In genomic region chr3:105695476-105696386, GRCm38 (mm10) we compare ENCODE assay signal across 8 mouse cellular contexts. TPM values are rescaled to one million over a fixed set of nuclear protein-coding genes. Genes with fewer than 3 reads are reported as not detected.
DNase-seq lines count a peak whose midpoint lies in the region; ATAC-seq lines count a peak whose summit lies in the region.

No protein-coding gene starts in this region.

- no peak for DNase-seq in kidney, adult 11 months
- peak; percentile 76 for DNase-seq in cerebellum, adult 9-10 months
- no peak for DNase-seq in urinary bladder, postnatal 36 days (ENCODE audit: low spot score in 2 of 2)
- DNase-seq in thymus, postnatal 4 days: no peak
- DNase-seq in layer of hippocampus, postnatal 25 days (ENCODE audit: extremely low spot score in 1 of 2, low spot score in 1 of 2): no peak

- peak overlapping the region; percentile 30 for H3K4me2 ChIP-seq in kidney, embryonic 16.5 days (replicated peaks; ENCODE audit: low read depth, low read length)
- peak overlapping the region; percentile 57 for H3K4me2 ChIP-seq in heart, embryonic 12.5 days
- no peak overlapping the region for H3K4me2 ChIP-seq in limb, embryonic 15.5 days

- H3K27ac ChIP-seq in kidney, embryonic 16.5 days (ENCODE audit: low read length): no peak overlapping the region
- peak overlapping the region; percentile 92 for H3K27ac ChIP-seq in heart, embryonic 12.5 days (ENCODE audit: poor library complexity, severe bottlenecking)
- H3K27ac ChIP-seq in limb, embryonic 15.5 days: peak overlapping the region; percentile 13; the same call in 1 of the 2 replicates

- no peaks in the 10 kb centered on the region for H3K9me3 ChIP-seq in kidney, embryonic 16.5 days (ENCODE audit: low read length)
- H3K9me3 ChIP-seq in heart, embryonic 12.5 days (replicated peaks): no peaks in the 10 kb centered on the region
- H3K9me3 ChIP-seq in limb, embryonic 15.5 days: no peaks in the 10 kb centered on the region

- H3K36me3 ChIP-seq in kidney, embryonic 16.5 days (ENCODE audit: insufficient read depth, low read length): no peaks in the 10 kb centered on the region
- H3K36me3 ChIP-seq in heart, embryonic 12.5 days: no peaks in the 10 kb centered on the region
- H3K36me3 ChIP-seq in limb, embryonic 15.5 days: no peaks in the 10 kb centered on the region

- 26% methylated on average over 20 of the region's 20 CpGs for WGBS in kidney, embryonic 16.5 days
- WGBS in heart, embryonic 12.5 days: 26% methylated on average over 20 of the region's 20 CpGs
- WGBS in limb, embryonic 15.5 days: 32% methylated on average over 20 of the region's 20 CpGs

- 0 out of 2 replicates have a peak overlapping the region, but pooled peaks have one; percentile 1 for H3K9ac ChIP-seq in kidney, embryonic 16.5 days (replicated peaks; ENCODE audit: low read length)
- H3K9ac ChIP-seq in heart, embryonic 12.5 days: peak overlapping the region; percentile 53
- H3K9ac ChIP-seq in limb, embryonic 15.5 days: peak overlapping the region; percentile 4; the same call in 1 of the 2 replicates

- H3K4me1 ChIP-seq in kidney, embryonic 16.5 days (ENCODE audit: insufficient read depth, low read length): peaks cover 10% of the 10 kb centered on the region; the same call in 1 of the 2 replicates
- peaks cover 57% of the 10 kb centered on the region for H3K4me1 ChIP-seq in heart, embryonic 12.5 days (replicated peaks)
- H3K4me1 ChIP-seq in limb, embryonic 15.5 days: peaks cover 10% of the 10 kb centered on the region; the same call in 1 of the 2 replicates

- 0 out of 2 replicates have a peak, but pooled peaks cover 3% of the 10 kb centered on the region for H3K27me3 ChIP-seq in kidney, embryonic 16.5 days (ENCODE audit: insufficient read depth, low read length)
- H3K27me3 ChIP-seq in heart, embryonic 12.5 days (replicated peaks): peaks cover 8% of the 10 kb centered on the region; the same call in 1 of the 2 replicates
- H3K27me3 ChIP-seq in limb, embryonic 15.5 days: peaks cover 37% of the 10 kb centered on the region

- peak; percentile 39; the same call in 1 of the 2 replicates for ATAC-seq in kidney, embryonic 16.5 days (ENCODE audit: low FRiP score, low TSS enrichment)
- ATAC-seq in heart, embryonic 12.5 days (ENCODE audit: insufficient number of reproducible peaks, low FRiP score): peak; percentile 63
- ATAC-seq in limb, embryonic 15.5 days (ENCODE audit: insufficient number of reproducible peaks, low FRiP score, low TSS enrichment, low read depth): no peak

- H3K4me3 ChIP-seq in kidney, embryonic 16.5 days (ENCODE audit: low read length): peak overlapping the region; percentile 19
- peak overlapping the region; percentile 23 for H3K4me3 ChIP-seq in heart, embryonic 12.5 days
- H3K4me3 ChIP-seq in limb, embryonic 15.5 days: 0 out of 2 replicates have a peak overlapping the region, but pooled peaks have one; percentile 4

RNA-seq across cellular contexts. Expression of gene Ddx20, which starts 8.4 kb away (rescaled TPM):
- polyA plus RNA-seq in kidney, embryonic 16.5 days (2015; fragmentation: Nextera tagmentation; extraction: Ambion mirVana): 37.9 and 39.3 TPM in 2 replicates
- 23.0 and 23.8 TPM in 2 replicates for polyA plus RNA-seq in heart, embryonic 12.5 days (2016; fragmentation: Nextera tagmentation; extraction: Ambion mirVana)
- 29.8 and 31.4 TPM in 2 replicates for polyA plus RNA-seq in limb, embryonic 15.5 days (2015; fragmentation: Nextera tagmentation; extraction: Ambion mirVana)
- total RNA-seq in layer of hippocampus, postnatal 25 days (2021): 10 to 100 TPM; 11.5 to 12.0 TPM

RNA-seq across cellular contexts. Expression of gene Inka2, which starts 8.7 kb away (rescaled TPM):
- polyA plus RNA-seq in kidney, embryonic 16.5 days (2015; fragmentation: Nextera tagmentation; extraction: Ambion mirVana): 1.3 and 1.5 TPM in 2 replicates
- polyA plus RNA-seq in heart, embryonic 12.5 days (2016; fragmentation: Nextera tagmentation; extraction: Ambion mirVana): 2.2 and 3.2 TPM in 2 replicates
- 3.3 and 5.6 TPM in 2 replicates for polyA plus RNA-seq in limb, embryonic 15.5 days (2015; fragmentation: Nextera tagmentation; extraction: Ambion mirVana)
- 10 to 100 TPM; 61.9 to 72.7 TPM for total RNA-seq in layer of hippocampus, postnatal 25 days (2021)

Comparison
In these comparisons a context has a peak if more than half of its experiments do, and no peak if none do; other contexts are left out.
1. H3K9ac ChIP-seq: peak in every context shown above with its lines; median percentile 53 in heart, embryonic 12.5 days; 4 in limb, embryonic 15.5 days; 1 in kidney, embryonic 16.5 days.